Mouse (Mus musculus): ENCODE data around the gene Drd3.

DNA sequence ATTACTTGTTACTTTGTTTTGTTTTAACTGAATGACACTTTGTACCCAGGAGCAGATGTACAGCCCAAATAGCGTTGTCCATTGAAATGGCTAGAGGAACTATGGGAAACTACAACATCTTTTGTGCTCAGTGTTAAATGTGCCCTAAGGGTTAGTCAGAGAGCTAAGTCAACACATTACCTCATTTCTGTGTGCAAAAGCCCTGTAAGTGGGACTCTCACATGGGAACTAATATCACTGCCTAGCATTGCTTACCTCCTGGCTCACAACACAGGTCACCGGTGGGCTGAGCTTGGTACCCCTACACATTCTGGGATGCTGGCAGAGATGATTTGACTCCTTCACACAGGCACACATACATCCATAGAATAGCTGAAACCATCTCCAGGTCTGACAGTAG is 55.6 kb downstream of the Drd3 start:
- TF ChIP-seq PAX5 (IDR thresholded peaks at IDR 0.05; ENCODE audit: low read length) (no peak), ETS1 (conservative IDR thresholded peaks at IDR 0.05; ENCODE audit: low read depth, low read length) (no peak), GABPA (IDR thresholded peaks at IDR 0.05; ENCODE audit: insufficient replicate concordance, low read depth, low read length) (no peak), ZMIZ1 (IDR thresholded peaks at IDR 0.05; ENCODE audit: low read depth, low read length) (no peak), USF1 (IDR thresholded peaks at IDR 0.05; ENCODE audit: low read depth, low read length) (no peak)

Data from CH12.LX (cell line).